Mouse (Mus musculus): Measurements from ENCODE around the gene Enox2. TPM values are rescaled to one million over a fixed set of nuclear protein-coding genes. Genes with fewer than 3 reads are reported as not detected.

Enox2 gene
- 7.3 and 10.3 TPM in 2 replicates for polyA plus RNA-seq (2015; fragmentation: Nextera tagmentation; extraction: Ambion mirVana)

GRCm38 (mm10) chrX:49287700-49288563 is at the start of gene Enox2:
Gene Enox2 (minus strand): TSS chrX:49288259.
- Histone ChIP-seq H3K9me3 (ENCODE audit: control insufficient read depth, low read length) (no peaks in the 10 kb centered on the region), H3K36me3 (ENCODE audit: control insufficient read depth, insufficient read depth, low read length) (no peaks in the 10 kb centered on the region), H3K4me1 (replicated peaks; ENCODE audit: control insufficient read depth, insufficient read depth, low read length) (no peaks in the 10 kb centered on the region), H3K27me3 (ENCODE audit: control insufficient read depth, insufficient read depth, low read depth, low read length) (no peaks in the 10 kb centered on the region), H3K4me3 (ENCODE audit: low read length) (peak within 1 kb of the TSS; percentile 64), H3K4me2 (ENCODE audit: low read depth, low read length) (peak within 1 kb of the TSS; percentile 54), H3K27ac (ENCODE audit: low read length) (peak within 1 kb of the TSS; percentile 66; the same call in 1 of the 2 replicates), H3K9ac (ENCODE audit: low read length) (peak within 1 kb of the TSS; percentile 78)
- peak; percentile 100 for ATAC-seq (ENCODE audit: low read depth)
- 20% methylated on average over 24 of the region's 26 CpGs for WGBS

- ATAC-seq (ENCODE audit: low read depth) = no peak
- Histone ChIP-seq H3K36me3 (ENCODE audit: control insufficient read depth, insufficient read depth, low read length) (no peaks in the 10 kb centered on the region), H3K9ac (ENCODE audit: low read length) (no peak overlapping the region), H3K4me3 (ENCODE audit: low read length) (no peak overlapping the region), H3K27me3 (ENCODE audit: control insufficient read depth, insufficient read depth, low read depth, low read length) (no peaks in the 10 kb centered on the region), H3K4me1 (replicated peaks; ENCODE audit: control insufficient read depth, insufficient read depth, low read length) (no peaks in the 10 kb centered on the region), H3K27ac (ENCODE audit: low read length) (no peak overlapping the region), H3K4me2 (ENCODE audit: low read depth, low read length) (no peak overlapping the region), H3K9me3 (ENCODE audit: control insufficient read depth, low read length) (no peaks in the 10 kb centered on the region)
- 37% methylated on average over 1 of the region's 1 CpGs for WGBS
These were observed 21.4 kb upstream of the Enox2 start for GRCm38 (mm10) chrX:49309496-49309895.

- H3K4me3 ChIP-seq (ENCODE audit: low read length) = no peak overlapping the region
- WGBS = 8% methylated on average over 5 of the region's 5 CpGs
- H3K9ac ChIP-seq (ENCODE audit: low read length) = no peak overlapping the region
- no peaks in the 10 kb centered on the region for H3K4me1 ChIP-seq (replicated peaks; ENCODE audit: control insufficient read depth, insufficient read depth, low read length)
- H3K9me3 ChIP-seq (ENCODE audit: control insufficient read depth, low read length) = no peaks in the 10 kb centered on the region
- no peak overlapping the region for H3K27ac ChIP-seq (ENCODE audit: low read length)
- ATAC-seq (ENCODE audit: low read depth) = no peak
- no peak overlapping the region for H3K4me2 ChIP-seq (ENCODE audit: low read depth, low read length)
- no peaks in the 10 kb centered on the region for H3K27me3 ChIP-seq (ENCODE audit: control insufficient read depth, insufficient read depth, low read depth, low read length)
- H3K36me3 ChIP-seq (ENCODE audit: control insufficient read depth, insufficient read depth, low read length) = no peaks in the 10 kb centered on the region
These were observed 18.6 kb upstream of the Enox2 start for GRCm38 (mm10) chrX:49306659-49307058.

- no peak for ATAC-seq (ENCODE audit: low read depth)
- Histone ChIP-seq H3K4me2 (ENCODE audit: low read depth, low read length) (no peak overlapping the region), H3K36me3 (ENCODE audit: control insufficient read depth, insufficient read depth, low read length) (no peaks in the 10 kb centered on the region), H3K9ac (ENCODE audit: low read length) (no peak overlapping the region), H3K4me3 (ENCODE audit: low read length) (no peak overlapping the region), H3K4me1 (replicated peaks; ENCODE audit: control insufficient read depth, insufficient read depth, low read length) (no peaks in the 10 kb centered on the region), H3K9me3 (ENCODE audit: control insufficient read depth, low read length) (no peaks in the 10 kb centered on the region), H3K27me3 (ENCODE audit: control insufficient read depth, insufficient read depth, low read depth, low read length) (no peaks in the 10 kb centered on the region), H3K27ac (ENCODE audit: low read length) (no peak overlapping the region)
- 71% methylated on average over 2 of the region's 2 CpGs for WGBS
These were observed 8.0 kb downstream of the Enox2 start for GRCm38 (mm10) chrX:49279918-49280586.

GRCm38 (mm10) chrX:49273487-49274042 is 14.5 kb downstream of the Enox2 start:
- Histone ChIP-seq H3K27me3 (ENCODE audit: control insufficient read depth, insufficient read depth, low read depth, low read length) (no peaks in the 10 kb centered on the region), H3K27ac (ENCODE audit: low read length) (no peak overlapping the region), H3K9me3 (ENCODE audit: control insufficient read depth, low read length) (no peaks in the 10 kb centered on the region), H3K4me1 (replicated peaks; ENCODE audit: control insufficient read depth, insufficient read depth, low read length) (no peaks in the 10 kb centered on the region), H3K9ac (ENCODE audit: low read length) (no peak overlapping the region), H3K36me3 (ENCODE audit: control insufficient read depth, insufficient read depth, low read length) (no peaks in the 10 kb centered on the region), H3K4me2 (ENCODE audit: low read depth, low read length) (no peak overlapping the region), H3K4me3 (ENCODE audit: low read length) (no peak overlapping the region)
- WGBS = 65% methylated on average over 12 of the region's 12 CpGs
- no peak for ATAC-seq (ENCODE audit: low read depth)

GRCm38 (mm10) chrX:49250816-49251215 is 37.2 kb downstream of the Enox2 start:
- Histone ChIP-seq H3K4me3 (ENCODE audit: low read length) (no peak overlapping the region), H3K36me3 (ENCODE audit: control insufficient read depth, insufficient read depth, low read length) (no peaks in the 10 kb centered on the region), H3K9me3 (ENCODE audit: control insufficient read depth, low read length) (no peaks in the 10 kb centered on the region), H3K27ac (ENCODE audit: low read length) (no peak overlapping the region), H3K4me2 (ENCODE audit: low read depth, low read length) (no peak overlapping the region), H3K9ac (ENCODE audit: low read length) (no peak overlapping the region), H3K27me3 (ENCODE audit: control insufficient read depth, insufficient read depth, low read depth, low read length) (no peaks in the 10 kb centered on the region), H3K4me1 (replicated peaks; ENCODE audit: control insufficient read depth, insufficient read depth, low read length) (no peaks in the 10 kb centered on the region)
- ATAC-seq (ENCODE audit: low read depth) = no peak
- WGBS = 83% methylated on average over 4 of the region's 4 CpGs

GRCm38 (mm10) chrX:49225792-49226426 is 62.1 kb downstream of the Enox2 start:
- no peak for ATAC-seq (ENCODE audit: low read depth)
- no peak overlapping the region for H3K4me2 ChIP-seq (ENCODE audit: low read depth, low read length)
- 56% methylated on average over 1 of the region's 1 CpGs for WGBS
- no peaks in the 10 kb centered on the region for H3K9me3 ChIP-seq (ENCODE audit: control insufficient read depth, low read length)
- H3K9ac ChIP-seq (ENCODE audit: low read length) = no peak overlapping the region
- H3K4me1 ChIP-seq (replicated peaks; ENCODE audit: control insufficient read depth, insufficient read depth, low read length) = no peaks in the 10 kb centered on the region
- no peak overlapping the region for H3K27ac ChIP-seq (ENCODE audit: low read length)
- H3K27me3 ChIP-seq (ENCODE audit: control insufficient read depth, insufficient read depth, low read depth, low read length) = no peaks in the 10 kb centered on the region
- H3K4me3 ChIP-seq (ENCODE audit: low read length) = no peak overlapping the region
- H3K36me3 ChIP-seq (ENCODE audit: control insufficient read depth, insufficient read depth, low read length) = no peaks in the 10 kb centered on the region

- 53% methylated on average over 3 of the region's 3 CpGs for WGBS
- H3K9ac ChIP-seq (ENCODE audit: low read length) = no peak overlapping the region
- H3K4me3 ChIP-seq (ENCODE audit: low read length) = no peak overlapping the region
- H3K27me3 ChIP-seq (ENCODE audit: control insufficient read depth, insufficient read depth, low read depth, low read length) = no peaks in the 10 kb centered on the region
- no peaks in the 10 kb centered on the region for H3K4me1 ChIP-seq (replicated peaks; ENCODE audit: control insufficient read depth, insufficient read depth, low read length)
- no peak overlapping the region for H3K27ac ChIP-seq (ENCODE audit: low read length)
- no peak for ATAC-seq (ENCODE audit: low read depth)
- no peaks in the 10 kb centered on the region for H3K36me3 ChIP-seq (ENCODE audit: control insufficient read depth, insufficient read depth, low read length)
- no peak overlapping the region for H3K4me2 ChIP-seq (ENCODE audit: low read depth, low read length)
- no peaks in the 10 kb centered on the region for H3K9me3 ChIP-seq (ENCODE audit: control insufficient read depth, low read length)
These were observed 71.6 kb downstream of the Enox2 start for GRCm38 (mm10) chrX:49216422-49216821.

GRCm38 (mm10) chrX:49196386-49196785 is 91.7 kb downstream of the Enox2 start:
- Histone ChIP-seq H3K4me2 (ENCODE audit: low read depth, low read length) (no peak overlapping the region), H3K27ac (ENCODE audit: low read length) (no peak overlapping the region), H3K4me3 (ENCODE audit: low read length) (no peak overlapping the region), H3K9me3 (ENCODE audit: control insufficient read depth, low read length) (no peaks in the 10 kb centered on the region), H3K27me3 (ENCODE audit: control insufficient read depth, insufficient read depth, low read depth, low read length) (no peaks in the 10 kb centered on the region), H3K4me1 (replicated peaks; ENCODE audit: control insufficient read depth, insufficient read depth, low read length) (no peaks in the 10 kb centered on the region), H3K9ac (ENCODE audit: low read length) (no peak overlapping the region), H3K36me3 (ENCODE audit: control insufficient read depth, insufficient read depth, low read length) (no peaks in the 10 kb centered on the region)
- ATAC-seq (ENCODE audit: low read depth) = no peak
- WGBS = 74% methylated on average over 4 of the region's 4 CpGs
